Mouse (Mus musculus): Measurements from ENCODE around the gene Psmc3ip.

The Psmc3ip gene

DNA sequence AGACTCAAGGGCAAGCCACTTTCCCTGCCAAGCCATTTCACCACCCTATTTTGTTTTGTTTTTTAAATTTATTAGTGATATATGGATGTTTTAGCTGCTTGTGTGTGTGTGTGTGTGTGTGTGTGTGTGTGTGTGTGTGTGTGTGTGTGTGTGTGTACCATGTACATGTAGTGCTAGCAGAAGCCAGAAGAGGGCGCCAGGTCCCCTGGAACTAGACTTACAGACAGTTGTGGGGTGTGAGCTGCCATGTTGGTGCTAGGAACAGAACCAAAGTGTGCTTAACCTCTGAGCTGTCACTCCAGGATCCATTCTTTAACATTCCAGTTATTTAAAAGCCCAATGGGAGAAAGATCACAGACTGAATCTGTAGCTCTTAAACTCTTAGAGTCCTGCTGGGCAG, 31.8 kb upstream of the Psmc3ip start:
- TF ChIP-seq GATA4 (IDR thresholded peaks at IDR 0.05; ENCODE audit: insufficient replicate concordance, low read length), result no peak

DNA sequence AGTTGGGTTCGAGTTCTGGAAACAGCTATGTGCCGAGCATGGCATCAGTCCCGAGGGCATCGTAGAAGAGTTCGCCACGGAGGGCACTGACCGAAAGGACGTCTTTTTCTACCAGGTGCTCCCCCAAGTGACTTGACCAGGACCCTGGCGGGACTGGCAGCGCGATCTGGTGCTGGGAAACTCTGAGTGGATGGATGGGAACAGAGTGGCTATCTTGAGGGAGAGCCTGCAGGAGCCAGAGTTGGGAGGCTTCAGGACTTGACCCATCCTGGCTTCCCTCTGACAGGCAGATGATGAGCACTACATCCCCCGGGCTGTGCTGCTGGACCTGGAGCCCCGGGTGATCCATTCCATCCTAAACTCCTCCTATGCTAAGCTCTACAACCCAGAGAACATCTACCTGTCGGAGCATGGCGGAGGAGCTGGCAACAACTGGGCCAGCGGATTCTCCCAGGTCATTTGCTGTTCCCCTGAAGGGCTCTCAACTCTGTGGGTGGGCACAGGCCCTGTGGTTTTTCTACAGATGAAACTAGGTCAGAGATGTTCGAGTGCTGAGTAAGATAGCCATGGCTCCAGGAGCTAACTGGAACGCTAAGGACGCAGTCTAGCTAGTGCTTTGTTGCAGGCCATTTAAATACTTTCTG, 25.4 kb upstream of the Psmc3ip start:
- TF ChIP-seq GATA4 (IDR thresholded peaks at IDR 0.05; ENCODE audit: insufficient replicate concordance, low read length), result no peak

DNA sequence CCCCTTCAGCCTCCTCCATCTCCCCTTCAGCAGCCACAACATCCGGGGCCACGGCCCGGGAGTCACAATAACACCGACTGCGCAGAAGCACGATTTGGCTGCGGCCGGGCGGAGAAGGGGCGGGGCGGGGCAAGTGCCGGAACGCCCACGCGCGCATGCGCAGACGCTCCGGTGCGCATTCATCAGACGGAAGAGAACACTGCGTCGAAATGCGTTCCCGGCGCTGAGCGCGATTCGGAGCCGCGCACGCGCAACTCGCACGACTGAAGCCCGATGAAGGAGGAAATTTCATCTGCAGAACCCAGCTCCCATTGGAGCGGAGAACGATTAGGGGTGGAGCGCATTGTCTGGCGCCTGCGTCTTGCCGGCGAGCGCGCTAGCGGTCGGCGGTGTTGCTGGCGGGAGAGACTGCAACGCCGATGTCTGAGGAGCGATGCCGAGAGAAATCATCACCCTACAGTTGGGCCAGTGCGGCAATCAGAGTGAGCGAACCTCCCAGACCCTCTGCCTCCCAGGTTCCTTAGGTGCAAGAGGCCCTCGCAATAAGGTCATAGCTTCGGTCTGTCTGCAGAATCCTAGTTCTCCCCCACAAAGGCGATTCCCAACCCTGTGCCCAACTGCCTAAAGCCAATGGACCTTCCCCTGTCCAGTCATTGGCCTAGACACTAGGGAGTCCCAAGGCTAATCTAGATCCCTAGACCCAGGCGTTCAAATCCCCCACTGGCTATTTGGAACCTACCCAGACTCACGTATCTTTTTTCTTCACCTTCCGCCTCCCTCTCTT, 24.7 kb upstream of the Psmc3ip start, which contains the start of the genes Retreg3 and Tubg1:
Gene Retreg3 (minus strand): TSS at position 133 of the 784 bp plus-strand sequence.
Gene Tubg1 (plus strand): TSS at position 178 of the 784 bp plus-strand sequence.
- peak; percentile 75; the same call in 1 of the 2 replicates for TF ChIP-seq GATA4 (IDR thresholded peaks at IDR 0.05; ENCODE audit: insufficient replicate concordance, low read length)

- TF ChIP-seq GATA4 (IDR thresholded peaks at IDR 0.05; ENCODE audit: insufficient replicate concordance, low read length), result no peak
Observed at GRCm38 (mm10) chr11:101119131-101119760, 24.0 kb upstream of the Psmc3ip start.

DNA sequence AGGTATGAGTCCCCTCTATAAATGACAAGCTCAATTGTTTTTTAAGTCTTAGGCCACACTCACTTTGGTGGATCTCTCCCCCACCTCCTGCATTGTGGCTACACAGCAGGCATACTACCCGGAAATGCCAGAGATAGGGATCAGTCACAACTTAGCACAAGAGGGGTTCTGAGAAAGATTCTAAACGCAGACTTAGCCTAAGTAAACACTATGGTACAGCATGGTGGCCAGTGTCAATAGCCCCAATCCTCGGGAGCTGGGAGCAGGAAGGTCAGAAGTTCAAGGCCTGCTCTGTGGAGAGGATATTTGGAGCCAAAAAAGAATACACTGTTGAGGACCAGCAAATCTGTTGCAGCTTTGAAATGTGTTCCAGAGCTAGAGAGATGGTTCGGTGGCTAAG, 22.9 kb upstream of the Psmc3ip start:
- TF ChIP-seq GATA4 (IDR thresholded peaks at IDR 0.05; ENCODE audit: insufficient replicate concordance, low read length), result no peak; the same call in 1 of the 2 replicates

- no peak for TF ChIP-seq GATA4 (IDR thresholded peaks at IDR 0.05; ENCODE audit: insufficient replicate concordance, low read length)
Observed at GRCm38 (mm10) chr11:101115564-101115963, 20.3 kb upstream of the Psmc3ip start.

DNA sequence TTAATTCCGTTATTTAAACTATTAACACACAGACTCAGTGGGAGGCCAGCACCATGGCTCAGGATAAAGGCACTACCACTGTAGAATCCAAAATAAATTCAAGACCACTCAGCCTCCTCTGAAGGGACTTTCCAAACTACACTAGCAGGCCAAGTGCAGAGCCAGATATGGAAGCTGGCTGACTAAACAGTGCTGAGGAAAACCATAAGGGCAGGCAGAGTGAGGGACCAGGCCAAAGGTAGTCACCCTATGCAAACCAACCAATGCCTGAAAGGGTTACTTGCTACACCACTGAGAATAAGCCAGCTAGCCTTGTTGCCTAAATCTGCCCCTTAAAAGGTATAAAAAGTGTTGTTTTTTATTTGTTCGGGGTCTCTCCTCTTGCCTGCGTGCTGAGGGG, 16.9 kb upstream of the Psmc3ip start:
- TF ChIP-seq GATA4 (IDR thresholded peaks at IDR 0.05; ENCODE audit: insufficient replicate concordance, low read length), result no peak

DNA sequence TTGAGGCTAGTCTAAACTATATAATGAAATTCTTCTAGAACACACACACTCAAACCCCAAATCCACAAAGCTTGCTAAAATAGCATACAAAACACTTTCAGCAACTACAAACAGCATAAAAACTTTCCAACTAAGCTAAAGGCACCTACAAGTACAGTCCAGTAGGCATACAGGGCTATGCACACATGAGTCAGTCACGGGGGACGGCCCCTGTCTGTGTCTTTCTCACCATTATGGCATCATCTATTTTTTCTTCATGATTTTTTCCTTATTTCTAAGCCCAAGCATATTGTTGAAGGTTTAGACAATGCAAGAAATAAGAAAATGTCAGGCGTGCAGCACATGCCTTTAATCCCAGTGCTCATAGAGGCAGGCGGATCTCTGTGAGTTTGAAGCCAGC, 15.9 kb upstream of the Psmc3ip start:
- no peak for TF ChIP-seq GATA4 (IDR thresholded peaks at IDR 0.05; ENCODE audit: insufficient replicate concordance, low read length)

DNA sequence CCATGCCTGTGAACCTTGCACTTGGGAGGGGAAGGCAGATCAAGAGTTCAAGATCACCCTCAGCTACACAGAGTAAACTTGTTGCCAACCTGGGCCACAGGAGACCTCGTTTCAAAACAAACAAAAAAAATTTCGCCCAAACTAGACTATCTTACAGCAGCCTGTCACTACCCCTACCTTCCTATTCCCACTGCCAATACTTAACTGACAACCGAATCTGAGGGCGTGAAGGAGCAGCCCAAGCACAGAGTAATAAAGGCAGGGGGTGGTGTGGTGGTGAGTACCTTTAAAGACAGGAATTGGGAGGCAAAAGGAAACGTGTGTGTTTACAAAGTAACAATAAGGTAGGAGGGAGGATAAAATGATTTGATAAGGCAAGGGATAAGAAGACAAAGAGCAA, 15.5 kb upstream of the Psmc3ip start:
- TF ChIP-seq GATA4 (IDR thresholded peaks at IDR 0.05; ENCODE audit: insufficient replicate concordance, low read length), result no peak

GRCm38 (mm10) chr11:101109351-101109750, 14.1 kb upstream of the Psmc3ip start:
- TF ChIP-seq GATA4 (IDR thresholded peaks at IDR 0.05; ENCODE audit: insufficient replicate concordance, low read length), result no peak

DNA sequence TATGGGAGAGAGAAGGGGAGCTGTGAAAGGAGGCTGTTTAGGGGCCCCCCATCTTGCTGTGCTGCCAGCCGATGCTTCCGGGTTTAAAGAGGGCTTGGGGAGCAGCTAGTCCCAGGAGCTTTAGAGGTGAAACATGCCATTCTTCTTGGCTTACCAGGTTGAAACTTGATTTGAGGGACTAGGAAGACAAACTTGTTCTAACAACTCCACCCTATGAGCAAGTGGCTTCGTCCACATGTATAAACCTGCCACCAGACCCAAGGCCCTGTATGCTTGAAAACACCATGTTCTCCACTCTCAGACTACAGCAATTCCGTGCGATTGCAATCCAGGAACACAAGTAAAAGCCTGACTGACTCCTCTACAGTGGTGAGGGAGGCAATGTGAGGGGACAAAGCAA, 7.8 kb upstream of the Psmc3ip start:
- TF ChIP-seq GATA4 (IDR thresholded peaks at IDR 0.05; ENCODE audit: insufficient replicate concordance, low read length), result no peak

DNA sequence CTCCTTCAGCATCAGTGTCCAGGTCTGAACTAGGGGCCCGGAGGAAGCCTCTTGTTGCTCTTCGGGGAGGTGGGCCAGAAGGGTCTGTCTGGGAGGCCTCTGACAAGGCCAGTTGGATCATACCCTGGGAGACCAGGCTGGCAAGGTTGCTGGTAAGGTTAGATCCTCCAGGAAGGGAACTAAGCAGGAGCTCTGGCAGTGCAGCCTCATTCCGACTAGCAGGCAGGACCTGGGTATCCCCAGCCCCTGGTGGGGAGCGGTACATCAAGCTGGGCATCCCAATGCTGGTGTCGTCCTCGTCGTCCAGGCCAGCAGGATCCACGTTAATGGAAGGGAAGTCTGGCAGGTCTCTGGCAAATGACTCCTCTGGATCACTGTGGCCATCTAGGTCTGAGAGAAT, 3.0 kb upstream of the Psmc3ip start:
- no peak for TF ChIP-seq GATA4 (IDR thresholded peaks at IDR 0.05; ENCODE audit: insufficient replicate concordance, low read length)

- TF ChIP-seq GATA4 (IDR thresholded peaks at IDR 0.05; ENCODE audit: insufficient replicate concordance, low read length), result no peak
Observed at GRCm38 (mm10) chr11:101094930-101095313, 314 bp downstream of the Psmc3ip start.

DNA sequence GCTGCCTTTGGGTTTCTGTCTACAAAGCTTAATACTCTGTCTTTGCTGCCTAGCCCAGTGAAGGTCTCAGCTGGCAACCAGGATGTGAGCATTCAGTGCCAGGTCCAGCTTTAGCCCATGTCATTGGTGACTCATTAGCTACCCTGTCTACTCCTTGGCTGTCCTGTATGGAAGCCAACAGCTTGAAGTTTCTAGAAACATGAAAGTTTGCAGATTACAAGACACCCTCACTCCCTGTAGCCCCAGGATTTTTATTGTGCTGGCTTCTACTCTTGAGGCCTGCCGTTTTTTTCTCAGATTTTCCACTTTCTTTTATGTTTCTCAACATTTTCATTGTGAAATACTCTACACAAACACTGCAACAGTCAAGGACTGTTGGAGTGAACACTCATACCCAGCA, 5.3 kb downstream of the Psmc3ip start:
- no peak for TF ChIP-seq GATA4 (IDR thresholded peaks at IDR 0.05; ENCODE audit: insufficient replicate concordance, low read length)

GRCm38 (mm10) chr11:101087682-101088055, 7.6 kb downstream of the Psmc3ip start:
- TF ChIP-seq GATA4 (IDR thresholded peaks at IDR 0.05; ENCODE audit: insufficient replicate concordance, low read length), result no peak

Measured in liver, adult (tissue).